Comparison of ENCODE assay signal across 8 mouse cellular contexts in genomic region chr4:114648532-114649074, GRCm38 (mm10).
DNase-seq lines count a peak whose midpoint lies in the region; ATAC-seq lines count a peak whose summit lies in the region.

No protein-coding gene starts in this region.

- peaks cover 16% of the 10 kb centered on the region; the same call in 1 of the 2 replicates for H3K4me1 ChIP-seq in kidney, embryonic 14.5 days (ENCODE audit: control insufficient read depth, insufficient read depth, low read length)
- peaks cover 4% of the 10 kb centered on the region; the same call in 1 of the 2 replicates for H3K4me1 ChIP-seq in embryonic facial prominence, embryonic 15.5 days

- H3K27ac ChIP-seq in kidney, embryonic 14.5 days (ENCODE audit: low read depth, low read length), result no peak overlapping the region
- H3K27ac ChIP-seq in embryonic facial prominence, embryonic 15.5 days (replicated peaks), result no peak overlapping the region

- peaks cover 18% of the 10 kb centered on the region for H3K27me3 ChIP-seq in kidney, embryonic 14.5 days (ENCODE audit: control insufficient read depth, insufficient read depth, low read length)
- peaks cover 37% of the 10 kb centered on the region for H3K27me3 ChIP-seq in embryonic facial prominence, embryonic 15.5 days

- H3K9me3 ChIP-seq in kidney, embryonic 14.5 days (ENCODE audit: control insufficient read depth, low read length), result no peaks in the 10 kb centered on the region
- no peaks in the 10 kb centered on the region for H3K9me3 ChIP-seq in embryonic facial prominence, embryonic 15.5 days (replicated peaks)

- no peak for DNase-seq in kidney, postnatal 36 days
- peak; percentile 25 for DNase-seq in liver
- peak; percentile 59 for DNase-seq in retina, embryonic 14.5 days (ENCODE audit: low spot score)
- DNase-seq in cerebellum, adult 11-12 months, result no peak
- no peak for DNase-seq in thymus, postnatal 0 days (ENCODE audit: low spot score)
- no peak for DNase-seq in heart, adult 11 months

- 0 out of 2 replicates have a peak overlapping the region, but pooled peaks have one; percentile 15 for H3K4me2 ChIP-seq in kidney, embryonic 14.5 days (replicated peaks; ENCODE audit: low read depth, low read length)
- no peak overlapping the region for H3K4me2 ChIP-seq in embryonic facial prominence, embryonic 15.5 days (replicated peaks)

- H3K4me3 ChIP-seq in kidney, embryonic 14.5 days (ENCODE audit: low read length), result no peak overlapping the region
- no peak overlapping the region for H3K4me3 ChIP-seq in embryonic facial prominence, embryonic 15.5 days (replicated peaks)

- 0 out of 2 replicates have a peak, but pooled peaks have one; percentile 11 for ATAC-seq in kidney, embryonic 14.5 days (ENCODE audit: low FRiP score, low TSS enrichment)
- ATAC-seq in embryonic facial prominence, embryonic 15.5 days (ENCODE audit: insufficient number of reproducible peaks, low FRiP score, low TSS enrichment, low read depth), result 0 out of 2 replicates have a peak, but pooled peaks have one; percentile 30

- no peak overlapping the region for H3K9ac ChIP-seq in kidney, embryonic 14.5 days (ENCODE audit: low read depth, low read length)
- H3K9ac ChIP-seq in embryonic facial prominence, embryonic 15.5 days, result no peak overlapping the region

- WGBS in kidney, embryonic 14.5 days, result 10% methylated on average over 28 of the region's 28 CpGs
- 19% methylated on average over 28 of the region's 28 CpGs for WGBS in embryonic facial prominence, embryonic 15.5 days

- H3K36me3 ChIP-seq in kidney, embryonic 14.5 days (ENCODE audit: control insufficient read depth, insufficient read depth, low read length), result no peaks in the 10 kb centered on the region
- no peaks in the 10 kb centered on the region for H3K36me3 ChIP-seq in embryonic facial prominence, embryonic 15.5 days

Comparison
In these comparisons a context has a peak if more than half of its experiments do, and no peak if none do; other contexts are left out.
1. DNase-seq: peak in liver (single experiment) and retina, embryonic 14.5 days (single experiment); none in kidney, postnatal 36 days (0 of 2), cerebellum, adult 11-12 months (single experiment), thymus, postnatal 0 days (single experiment) and heart, adult 11 months (single experiment).